Mouse (Mus musculus) lung, postnatal 0 days (tissue): ENCODE measurements around the gene Ago3. TPM values are rescaled to one million over a fixed set of nuclear protein-coding genes. Genes with fewer than 3 reads are reported as not detected.

Experiments
- ATAC-seq: fragments of 200-750 bp; cut with Nextera tagmentation; 2 replicates; pipeline ENCODE4 v1.8.0; 2017; ENCODE audit warnings: moderate library complexity
- DNase-seq: peaks from one replicate; pipeline ENCODE4 v3.0.0-alpha.2; 2016; ENCODE audit warnings: low spot score
- H3K27ac ChIP-seq: fragments of 300-500 bp; sonication (generic); 2 replicates; pipeline ENCODE4 v1.5.1; 2014; ENCODE audit warnings: antibody characterized with exemption, mild to moderate bottlenecking, low read length, mixed read lengths
- H3K27me3 ChIP-seq: fragments of 300-500 bp; sonication (generic); replicated peaks from 2 replicates; pipeline ENCODE4 v1.6.1; 2014; ENCODE audit warnings: low read length, mixed read lengths; ENCODE audit not compliant: insufficient read depth
- H3K36me3 ChIP-seq: fragments of 300-500 bp; sonication (generic); 2 replicates; pipeline ENCODE4 v1.6.1; 2014; ENCODE audit warnings: low read length, mixed read lengths; ENCODE audit not compliant: insufficient read depth
- H3K4me1 ChIP-seq: fragments of 300-500 bp; sonication (generic); 2 replicates; pipeline ENCODE4 v1.6.1; 2014; ENCODE audit warnings: antibody characterized with exemption, low read depth, low read length, mixed read lengths; ENCODE audit not compliant: insufficient read depth
- H3K4me2 ChIP-seq: fragments of 300-500 bp; sonication (generic); replicated peaks from 2 replicates; pipeline ENCODE4 v1.6.1; 2014; ENCODE audit warnings: low read depth, mild to moderate bottlenecking, low read length, moderate library complexity, mixed read lengths
- H3K4me3 ChIP-seq: fragments of 300-500 bp; sonication (generic); 2 replicates; pipeline ENCODE4 v1.5.1; 2014; ENCODE audit warnings: low read depth, low read length
- H3K9ac ChIP-seq: fragments of 300-500 bp; sonication (generic); replicated peaks from 2 replicates; pipeline ENCODE4 v1.6.1; 2014; ENCODE audit warnings: low read depth, mild to moderate bottlenecking
- H3K9me3 ChIP-seq: fragments of 300-500 bp; sonication (generic); 2 replicates; pipeline ENCODE4 v1.6.1; 2016; ENCODE audit warnings: low read length, mixed read lengths
- CTCF ChIP-seq: IDR thresholded peaks from 2 replicates; pipeline ENCODE4 v1.5.1; 2016; ENCODE audit warnings: antibody characterized with exemption, mild to moderate bottlenecking
- EP300 ChIP-seq: IDR thresholded peaks from 2 replicates; pipeline ENCODE4 v1.6.1; 2016; ENCODE audit warnings: antibody characterized with exemption, mild to moderate bottlenecking, control low read depth
- WGBS: fragments of 180-500 bp; shearing (Covaris S2); extraction: QIAGEN DNeasy Blood & Tissue Kit; methylation state at CpG from one replicate; pipeline ENCODE4 v1.1.7; 2014; 5-methylcytosine and 5-hydroxymethylcytosine counted together
- polyA plus RNA-seq: library from polyadenylated mRNA; unstranded; fragments of >200 nt; fragmentation: Nextera tagmentation; extraction: Ambion mirVana; gene quantifications from 2 replicates; pipeline ENCODE4 v1.2.1, GENCODE M21; 2015

The Ago3 gene
- polyA plus RNA-seq, 1 experiment from 2014 or later: 8.6 TPM

GRCm38 (mm10) chr4:126309922-126310309 is 119.4 kb downstream of the Ago3 start:
- DNase-seq: peak; percentile 91
- no peaks in the 10 kb centered on the region for H3K27me3 ChIP-seq
- no peak overlapping the region for H3K9ac ChIP-seq
- H3K9me3 ChIP-seq: no peaks in the 10 kb centered on the region
- no peaks in the 10 kb centered on the region for H3K4me1 ChIP-seq
- H3K4me2 ChIP-seq: peak overlapping the region; percentile 28; the same call in 1 of the 2 replicates
- peak; percentile 93 for TF ChIP-seq CTCF
- peak; percentile 14; the same call in 1 of the 2 replicates for TF ChIP-seq EP300
- WGBS: under 1% methylated on average over 7 of the region's 7 CpGs
- H3K4me3 ChIP-seq: no peak overlapping the region
- no peaks in the 10 kb centered on the region for H3K36me3 ChIP-seq
- H3K27ac ChIP-seq: no peak overlapping the region
- peak; percentile 80 for ATAC-seq

- Histone ChIP-seq H3K9ac (no peak overlapping the region), H3K36me3 (no peaks in the 10 kb centered on the region), H3K27ac (no peak overlapping the region), H3K4me1 (no peaks in the 10 kb centered on the region), H3K9me3 (no peaks in the 10 kb centered on the region), H3K27me3 (no peaks in the 10 kb centered on the region), H3K4me3 (no peak overlapping the region), H3K4me2 (peak overlapping the region; percentile 28; the same call in 1 of the 2 replicates)
- 16% methylated on average over 20 of the region's 20 CpGs for WGBS
- ATAC-seq (peak; percentile 54), DNase-seq (no peak)
- TF ChIP-seq EP300 (no peak), CTCF (peak; percentile 45; the same call in 1 of the 2 replicates)
These were observed 120.0 kb downstream of the Ago3 start for GRCm38 (mm10) chr4:126309211-126309921.

- TF ChIP-seq EP300 (no peak), CTCF (no peak)
- Histone ChIP-seq H3K27me3 (no peaks in the 10 kb centered on the region), H3K36me3 (no peaks in the 10 kb centered on the region), H3K9ac (no peak overlapping the region), H3K27ac (no peak overlapping the region), H3K4me1 (no peaks in the 10 kb centered on the region), H3K4me3 (no peak overlapping the region), H3K9me3 (no peaks in the 10 kb centered on the region), H3K4me2 (no peak overlapping the region)
- WGBS: 10% methylated on average over 2 of the region's 2 CpGs
- DNase-seq (no peak), ATAC-seq (no peak)
These were observed 122.5 kb downstream of the Ago3 start for GRCm38 (mm10) chr4:126306827-126307226.

GRCm38 (mm10) chr4:126306058-126306457 is 123.3 kb downstream of the Ago3 start:
- Histone ChIP-seq H3K4me1 (peaks cover 6% of the 10 kb centered on the region), H3K4me2 (no peak overlapping the region), H3K27me3 (peaks cover under 1% of the 10 kb centered on the region; the same call in 1 of the 2 replicates), H3K4me3 (no peak overlapping the region), H3K9me3 (no peaks in the 10 kb centered on the region), H3K9ac (no peak overlapping the region), H3K36me3 (no peaks in the 10 kb centered on the region), H3K27ac (no peak overlapping the region)
- WGBS: 83% methylated on average over 6 of the region's 6 CpGs
- TF ChIP-seq CTCF (peak; percentile 13; the same call in 1 of the 2 replicates), EP300 (no peak)
- DNase-seq (no peak), ATAC-seq (no peak)

- H3K36me3 ChIP-seq: no peaks in the 10 kb centered on the region
- H3K27ac ChIP-seq: no peak overlapping the region
- ATAC-seq (no peak), DNase-seq (no peak)
- WGBS: 96% methylated on average over 1 of the region's 1 CpGs
- H3K27me3 ChIP-seq: peaks cover 7% of the 10 kb centered on the region; the same call in 1 of the 2 replicates
- H3K4me1 ChIP-seq: peaks cover 12% of the 10 kb centered on the region
- no peak overlapping the region for H3K4me3 ChIP-seq
- no peaks in the 10 kb centered on the region for H3K9me3 ChIP-seq
- no peak overlapping the region for H3K4me2 ChIP-seq
- no peak overlapping the region for H3K9ac ChIP-seq
- TF ChIP-seq EP300 (no peak), CTCF (no peak)
These were observed 123.9 kb downstream of the Ago3 start for GRCm38 (mm10) chr4:126305428-126305827.

- DNase-seq (no peak), ATAC-seq (no peak)
- H3K27ac ChIP-seq: no peak overlapping the region
- H3K4me2 ChIP-seq: no peak overlapping the region
- H3K36me3 ChIP-seq: no peaks in the 10 kb centered on the region
- H3K27me3 ChIP-seq: peaks cover 13% of the 10 kb centered on the region
- no peak overlapping the region for H3K9ac ChIP-seq
- 48% methylated on average over 4 of the region's 4 CpGs for WGBS
- peaks cover 12% of the 10 kb centered on the region for H3K4me1 ChIP-seq
- no peak overlapping the region for H3K4me3 ChIP-seq
- no peaks in the 10 kb centered on the region for H3K9me3 ChIP-seq
- TF ChIP-seq EP300: no peak
- peak; percentile 53 for TF ChIP-seq CTCF
These were observed 125.5 kb downstream of the Ago3 start for GRCm38 (mm10) chr4:126303877-126304276.
